Mouse (Mus musculus) T-cell, adult 2 months (primary cell): Measurements from ENCODE around the gene Pnp.
"Not testable (repeated sequence)": the region's sequence is repeated elsewhere in the genome, so short reads cannot be mapped to it uniquely, and the experiment has no call there.

Experiments used
- DNase-seq: peaks from one replicate; pipeline ENCODE4 v3.0.0; 2022; ENCODE audit warnings: low spot score

The Pnp gene

DNA sequence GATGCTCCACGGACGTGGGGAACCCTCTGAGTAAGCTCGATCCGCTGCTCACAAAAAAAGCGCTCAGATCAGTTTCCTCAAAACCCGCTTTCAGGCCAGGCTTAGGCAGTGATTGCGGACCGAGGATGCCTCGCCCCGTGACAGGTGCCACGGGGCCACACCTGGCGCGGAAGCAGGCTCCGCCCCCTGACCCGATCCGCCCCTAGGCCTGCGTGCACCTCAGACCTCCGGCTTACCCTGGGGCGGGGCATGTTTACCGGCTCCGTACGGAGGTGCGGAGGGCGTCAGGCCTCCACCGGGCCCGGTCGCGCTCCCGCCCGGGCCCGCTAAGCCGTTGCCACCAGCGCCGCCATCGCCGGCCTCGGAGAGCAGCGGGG is 517 bp upstream of the Pnp start:
- DNase-seq = peak; percentile 80

- DNase-seq = no peak
Observed at GRCm38 (mm10) chr14:50931493-50932020, 675 bp downstream of the Pnp start.

DNA sequence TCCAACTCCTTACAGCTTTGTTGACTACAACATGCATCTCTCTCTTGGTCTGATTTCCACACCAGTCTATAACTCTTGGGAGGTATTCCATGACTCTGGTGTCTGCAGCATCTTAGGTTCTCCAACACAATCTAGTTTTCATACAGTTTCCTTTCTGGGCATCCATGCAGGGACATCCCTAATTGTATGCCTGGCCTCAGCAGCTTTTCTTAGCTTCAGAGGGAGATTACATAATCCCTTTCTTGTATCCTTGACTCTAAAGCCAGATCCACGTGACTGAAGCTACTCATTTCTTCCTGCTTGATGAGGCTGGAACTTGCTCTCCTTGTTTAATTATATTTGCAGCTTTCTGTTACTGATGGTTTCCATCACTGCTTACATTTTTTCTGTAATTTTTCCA is 5.8 kb downstream of the Pnp start:
- no peak for DNase-seq

DNA sequence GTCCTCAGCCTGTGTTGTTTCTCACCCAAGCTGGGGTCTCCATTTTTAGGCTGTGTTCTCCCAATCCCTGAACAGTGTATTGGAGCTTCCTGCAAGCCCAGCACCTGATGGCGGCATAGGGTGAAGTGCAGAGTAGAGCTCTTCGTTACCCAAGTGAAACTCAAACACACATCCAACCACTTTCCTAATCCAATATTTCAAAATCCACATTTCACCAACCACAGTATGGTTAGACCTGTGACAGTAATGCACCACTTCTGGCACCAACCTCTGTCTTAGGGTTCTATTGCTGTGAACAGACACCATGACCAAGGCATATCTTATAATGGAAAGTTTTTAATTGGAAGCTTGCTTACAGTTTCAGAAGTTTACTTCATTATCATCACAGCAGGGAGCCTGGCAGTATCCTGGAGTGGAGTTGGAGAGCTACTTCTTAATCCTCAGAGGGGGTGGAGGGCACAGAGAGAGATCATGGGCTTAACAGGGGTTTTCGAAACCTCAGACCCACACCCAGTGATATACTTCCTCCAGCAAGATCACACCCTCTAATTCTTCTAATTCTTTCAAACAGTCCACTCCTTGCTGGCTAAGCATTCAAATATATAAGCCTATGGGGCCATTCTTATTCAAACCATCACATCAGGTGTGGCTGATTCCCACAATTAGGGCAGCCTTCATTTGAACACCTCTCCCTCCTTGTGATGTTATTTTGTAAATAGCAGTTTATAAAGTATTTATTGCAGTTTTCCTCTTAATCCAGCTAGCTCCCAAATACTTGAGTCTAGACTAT is 7.4 kb downstream of the Pnp start:
- DNase-seq = no peak

DNA sequence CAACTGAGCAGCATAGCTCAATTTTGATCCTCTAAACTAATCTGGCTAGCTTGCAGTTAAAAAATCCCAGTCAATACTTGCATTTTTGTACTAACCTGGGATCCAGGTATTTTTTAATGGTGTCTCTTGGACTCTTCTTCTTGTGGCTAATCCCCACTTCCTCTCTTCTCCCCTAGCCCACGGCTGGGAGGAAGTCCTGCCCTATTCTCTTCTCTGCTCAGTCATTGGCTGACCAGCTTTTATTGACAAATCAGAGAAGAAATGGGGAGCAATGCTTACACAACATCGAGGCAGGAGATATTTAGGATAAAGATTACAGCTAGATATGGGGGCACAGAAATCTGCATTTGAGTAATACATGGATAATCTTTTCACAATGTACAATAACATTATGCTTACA is 8.1 kb downstream of the Pnp start:
- DNase-seq = no peak

- DNase-seq = peak; percentile 81
Observed at GRCm38 (mm10) chr14:50943932-50944667, 13.2 kb downstream of the Pnp start, which contains the start of gene Gm49342. TSS of gene Gm49342 (plus strand) at chr14:50944517.

- DNase-seq = peak; percentile 81
Observed at GRCm38 (mm10) chr14:50944668-50945033, 13.8 kb downstream of the Pnp start.

- DNase-seq = not testable (repeated sequence)
Observed at GRCm38 (mm10) chr14:50945081-50945480, 14.2 kb downstream of the Pnp start.

DNA sequence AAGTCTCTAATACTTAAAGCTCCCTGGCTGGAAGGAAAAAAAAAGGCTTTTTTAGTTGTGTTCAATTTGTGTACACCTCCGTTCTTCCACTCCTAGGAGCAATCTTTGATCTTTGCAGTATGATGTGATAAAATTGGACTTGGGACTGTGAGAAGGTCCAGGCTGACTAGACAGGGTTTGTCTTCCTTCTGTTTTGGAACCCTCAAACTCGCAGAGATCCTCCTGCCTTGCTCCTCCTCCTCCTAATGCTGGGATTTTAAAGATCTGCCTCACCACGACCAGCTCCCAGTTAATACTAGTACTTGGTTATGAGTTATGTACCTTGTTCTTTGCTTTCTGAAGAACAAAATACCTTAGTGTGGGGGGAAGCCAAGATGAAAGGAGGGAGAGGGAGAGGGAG is 14.6 kb downstream of the Pnp start:
- not testable (repeated sequence) for DNase-seq

GRCm38 (mm10) chr14:50955487-50955886 is 24.6 kb downstream of the Pnp start:
- DNase-seq = no peak

DNA sequence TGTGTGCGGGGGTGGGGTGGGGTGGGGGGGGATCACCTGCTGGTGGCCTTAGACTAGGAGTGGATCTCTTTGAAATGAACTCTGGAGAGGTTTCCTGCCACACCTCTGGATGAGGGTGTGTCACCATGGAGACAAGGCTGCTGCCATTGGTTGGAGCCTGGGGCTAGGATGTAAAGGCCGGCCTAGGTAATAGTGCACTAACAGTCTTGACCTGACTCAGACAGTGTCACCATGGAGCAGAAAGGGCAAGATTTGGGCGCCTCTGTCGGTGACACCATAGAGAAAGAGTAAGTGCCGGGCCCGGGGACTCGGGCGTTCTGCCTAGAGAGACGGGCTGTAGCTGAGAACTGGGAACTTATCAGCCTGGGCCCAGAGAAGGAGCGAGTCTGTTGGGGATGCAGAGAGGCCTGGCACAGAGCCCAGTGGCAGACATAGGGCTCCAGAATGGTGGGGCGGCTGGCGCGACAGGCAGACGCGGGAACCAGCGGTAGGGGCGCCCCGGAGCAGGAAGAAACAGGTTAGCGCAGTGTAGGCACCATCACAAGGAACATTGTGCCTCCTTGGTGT is 25.1 kb downstream of the Pnp start, which contains the start of gene Pnp2:
Gene Pnp2, plus strand, starts transcription at position 51 of the 567 bp plus-strand sequence.
- peak; percentile 72 for DNase-seq

GRCm38 (mm10) chr14:50956724-50957123 is 25.8 kb downstream of the Pnp start:
- DNase-seq = not testable (repeated sequence)

- not testable (repeated sequence) for DNase-seq
Observed at GRCm38 (mm10) chr14:50957146-50957545, 26.3 kb downstream of the Pnp start.

GRCm38 (mm10) chr14:50958289-50958995 is 27.6 kb downstream of the Pnp start:
- DNase-seq = not testable (repeated sequence)

DNA sequence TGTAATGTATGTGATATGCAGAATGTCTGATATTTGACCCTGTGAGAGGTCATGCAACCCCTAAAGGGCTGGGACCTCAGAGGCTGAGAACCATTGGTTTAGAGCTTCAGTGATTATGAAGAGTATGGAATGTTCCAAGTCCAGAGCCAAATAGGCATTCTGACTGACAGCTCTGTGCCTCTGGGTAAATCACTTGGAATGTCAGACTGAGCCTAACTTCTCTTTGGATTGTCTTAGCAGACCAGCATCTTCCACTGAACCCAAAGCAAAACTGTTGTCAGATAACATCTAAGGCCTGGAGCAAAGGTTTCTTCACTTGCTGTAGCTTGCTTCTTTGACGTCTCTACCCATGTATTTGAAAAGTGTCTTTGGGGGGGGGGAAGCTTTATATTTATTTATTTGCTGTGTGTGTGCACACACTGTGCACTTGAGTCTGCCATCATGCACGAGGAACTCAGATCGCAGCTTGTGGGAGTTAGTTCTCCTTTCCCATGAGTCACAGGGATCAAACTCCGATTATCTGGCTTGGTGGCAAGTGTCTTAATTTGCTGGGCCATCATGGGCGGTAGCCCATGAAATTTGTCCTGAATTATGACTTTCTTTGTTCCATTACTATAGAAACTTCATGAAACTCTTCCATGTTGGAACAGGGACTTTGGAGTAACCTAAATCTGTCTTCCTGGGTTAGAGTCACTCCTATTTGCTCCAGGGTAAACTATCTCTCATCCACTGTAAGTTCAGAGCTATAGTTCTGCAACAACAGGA is 37.5 kb downstream of the Pnp start:
- DNase-seq = no peak

DNA sequence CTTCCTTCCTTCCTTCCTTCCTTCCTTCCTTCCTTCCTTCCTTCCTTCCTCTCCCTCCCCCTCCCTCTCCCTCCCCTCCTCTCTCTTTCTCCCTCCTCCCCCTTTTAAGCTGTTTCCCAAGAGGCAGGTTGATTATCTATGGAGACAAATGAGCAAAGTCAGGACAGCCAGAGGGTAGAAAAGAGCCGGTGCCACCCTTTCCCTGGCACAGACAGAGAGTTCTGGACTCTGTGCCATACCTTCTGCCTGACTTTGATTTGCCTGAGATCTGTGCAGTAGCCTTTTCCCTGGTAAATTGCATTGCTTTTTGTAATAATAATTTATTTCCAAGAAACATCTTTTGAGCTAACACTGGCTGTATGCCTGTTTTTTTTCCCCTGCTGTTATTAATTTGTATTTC is 38.2 kb downstream of the Pnp start:
- no peak for DNase-seq

GRCm38 (mm10) chr14:50969558-50970544 is 39.0 kb downstream of the Pnp start:
- no peak for DNase-seq

DNA sequence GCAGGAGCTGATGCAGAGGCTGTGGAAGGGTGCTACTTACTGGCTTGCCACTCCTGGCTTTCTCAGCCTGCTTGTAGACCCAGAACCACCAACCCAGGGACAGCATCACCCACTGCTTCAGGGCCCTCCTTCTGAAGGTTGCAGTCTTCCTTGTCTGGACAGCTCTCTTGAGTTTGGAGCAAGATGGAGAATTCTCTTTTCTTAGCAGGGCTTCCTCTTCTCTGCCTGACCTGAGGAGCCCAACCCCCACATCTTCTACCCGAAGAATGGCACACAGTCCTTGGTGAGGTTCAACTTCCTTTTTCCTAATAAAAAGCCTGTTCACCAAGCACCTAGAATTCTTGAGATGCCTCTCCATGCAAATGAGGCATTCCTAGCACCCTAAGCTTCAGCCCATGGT is 39.9 kb downstream of the Pnp start:
- no peak for DNase-seq

DNA sequence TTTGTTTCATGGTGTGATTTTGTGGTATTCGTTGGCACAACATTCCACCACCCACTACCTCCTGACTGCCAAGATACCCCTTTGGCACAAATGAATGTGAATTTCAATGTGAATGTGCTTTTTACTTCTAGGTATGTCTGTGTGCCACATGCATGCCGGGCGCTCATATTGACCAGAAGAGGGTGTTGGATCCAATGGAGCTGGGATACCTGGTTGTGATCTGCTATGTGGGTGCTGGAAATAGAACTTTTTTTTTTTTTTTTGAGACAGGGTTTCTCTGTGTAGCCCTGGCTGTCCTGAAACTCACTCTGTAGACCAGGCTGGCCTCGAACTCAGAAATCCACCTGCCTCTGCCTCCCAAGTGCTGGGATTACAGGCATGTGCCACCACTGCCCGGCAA is 42.2 kb downstream of the Pnp start:
- DNase-seq = not testable (repeated sequence)

- no peak for DNase-seq
Observed at GRCm38 (mm10) chr14:50973700-50974099, 42.8 kb downstream of the Pnp start.
